Comparison of ENCODE assay signal across 27 mouse cellular contexts in genomic region chr13:99573021-99573420, GRCm38 (mm10). TPM values are rescaled to one million over a fixed set of nuclear protein-coding genes. Genes with fewer than 3 reads are reported as not detected.
"Had no signal": no experiment of that assay in that cellular context is flagged by ENCODE, and none has a peak within 500 bp of the region (broad histone marks: within the 10 kb centered on the region; RNA-seq: fewer than 3 reads in every experiment).

No protein-coding gene starts in this region.

- DNase-seq: cerebellum, adult 8-10 months; cerebellum, adult 9-10 months; cerebellum, adult 9-11 months; cerebellum, postnatal 10 days; cerebellum, postnatal 14 days; cerebellum, postnatal 25 days; cerebellum, postnatal 36 days; embryo, embryonic 11 days; forebrain, postnatal 0 days; gastrocnemius, adult 2 months; gastrocnemius, postnatal 10 days; gastrocnemius, postnatal 14 days; gastrocnemius, postnatal 25 days; gastrocnemius, postnatal 36 days; heart, adult 18-20 months; heart, adult 2 months had no signal

- H3K27me3 ChIP-seq: embryonic facial prominence, embryonic 12.5 days; embryonic facial prominence, embryonic 13.5 days; embryonic facial prominence, embryonic 15.5 days; forebrain, embryonic 12.5 days; forebrain, embryonic 13.5 days; forebrain, embryonic 15.5 days had no signal

- H3K27ac ChIP-seq: embryonic facial prominence, embryonic 10.5 days; embryonic facial prominence, embryonic 12.5 days; embryonic facial prominence, embryonic 13.5 days; embryonic facial prominence, embryonic 15.5 days; forebrain, embryonic 10.5 days; forebrain, embryonic 12.5 days; forebrain, embryonic 13.5 days; forebrain, embryonic 15.5 days; gastrocnemius, adult 2 months; heart, adult 2 months had no signal

- H3K4me2 ChIP-seq: embryonic facial prominence, embryonic 12.5 days; embryonic facial prominence, embryonic 13.5 days; embryonic facial prominence, embryonic 15.5 days; forebrain, embryonic 12.5 days; forebrain, embryonic 13.5 days; forebrain, embryonic 15.5 days had no signal

- H3K36me3 ChIP-seq: embryonic facial prominence, embryonic 10.5 days; embryonic facial prominence, embryonic 12.5 days; embryonic facial prominence, embryonic 13.5 days; embryonic facial prominence, embryonic 15.5 days; forebrain, embryonic 10.5 days; forebrain, embryonic 12.5 days; forebrain, embryonic 15.5 days had no signal

- ATAC-seq: forebrain, embryonic 13.5 days; forebrain, embryonic 14.5 days; forebrain, embryonic 15.5 days; forebrain, embryonic 16.5 days; forebrain, postnatal 0 days had no signal

- H3K4me1 ChIP-seq: embryonic facial prominence, embryonic 10.5 days; embryonic facial prominence, embryonic 12.5 days; embryonic facial prominence, embryonic 13.5 days; embryonic facial prominence, embryonic 15.5 days; forebrain, embryonic 12.5 days; forebrain, embryonic 15.5 days had no signal

- H3K9me3 ChIP-seq: embryonic facial prominence, embryonic 10.5 days; embryonic facial prominence, embryonic 12.5 days; embryonic facial prominence, embryonic 13.5 days; embryonic facial prominence, embryonic 15.5 days; forebrain, embryonic 10.5 days; forebrain, embryonic 13.5 days; forebrain, embryonic 15.5 days had no signal

- H3K4me3 ChIP-seq: embryonic facial prominence, embryonic 10.5 days; embryonic facial prominence, embryonic 12.5 days; embryonic facial prominence, embryonic 13.5 days; embryonic facial prominence, embryonic 15.5 days; erythroblast, embryonic 14.5 days; forebrain, embryonic 10.5 days; forebrain, embryonic 12.5 days; forebrain, embryonic 13.5 days; forebrain, embryonic 15.5 days; gastrocnemius, adult 2 months; heart, adult 2 months had no signal

- H3K9ac ChIP-seq: embryonic facial prominence, embryonic 12.5 days; embryonic facial prominence, embryonic 13.5 days; embryonic facial prominence, embryonic 15.5 days; forebrain, embryonic 12.5 days; forebrain, embryonic 13.5 days; forebrain, embryonic 15.5 days; forebrain, postnatal 0 days had no signal

RNA-seq across cellular contexts. Expression of gene Map1b, which starts 56.7 kb away (rescaled TPM):
- polyA plus RNA-seq: erythroblast, embryonic 14.5 days had no signal
